Mouse (Mus musculus): ENCODE results near the gene Kif26a.

DNA sequence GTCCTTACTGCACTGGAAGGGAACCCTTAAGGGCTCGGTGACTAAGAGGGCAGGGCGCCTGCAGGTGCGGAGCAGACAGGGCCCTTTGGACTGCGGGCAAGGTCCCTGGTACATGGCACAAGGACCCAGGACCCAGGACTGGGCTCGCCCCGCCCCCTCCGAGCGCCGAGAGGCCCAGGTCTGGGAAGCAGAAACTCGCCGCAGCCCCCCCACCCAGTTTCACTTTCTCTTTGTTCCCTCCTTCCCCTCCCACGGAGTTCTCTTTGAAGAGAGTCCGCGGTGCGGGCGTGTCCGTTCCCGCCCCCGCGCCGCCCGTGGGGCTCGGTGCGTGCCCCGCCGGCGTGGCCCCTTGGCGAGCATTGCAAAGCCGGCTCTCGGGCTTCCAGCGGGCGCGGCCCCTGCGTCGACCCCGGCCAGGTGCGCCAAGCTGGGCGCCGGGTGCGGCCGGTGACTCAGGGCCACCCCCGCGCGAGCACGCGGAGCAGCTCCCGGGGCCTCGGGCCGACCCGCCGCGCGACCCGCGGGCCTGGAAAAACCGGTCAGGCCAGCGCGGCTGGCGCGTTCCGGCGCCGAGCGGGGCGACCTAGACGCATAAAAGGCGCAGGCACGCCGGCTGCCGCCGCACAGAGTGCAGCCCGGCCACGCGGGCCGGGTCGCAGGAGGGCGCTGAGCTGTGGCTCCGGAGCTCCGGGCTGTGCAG, 15.7 kb upstream of the Kif26a start:
- no peak for TF ChIP-seq POLR2A (IDR thresholded peaks at IDR 0.05; ENCODE audit: insufficient read length, low read depth)
- no peak for TF ChIP-seq MAX (IDR thresholded peaks at IDR 0.05; ENCODE audit: low read depth)
- no peak for TF ChIP-seq E2F4 (IDR thresholded peaks at IDR 0.05; ENCODE audit: insufficient read depth)
- TF ChIP-seq POLR2AphosphoS2 (IDR thresholded peaks at IDR 0.05; ENCODE audit: insufficient read length, low read depth): no peak
- no peak for TF ChIP-seq TCF12 (IDR thresholded peaks at IDR 0.05; ENCODE audit: insufficient read depth, poor library complexity, severe bottlenecking)
- no peak for TF ChIP-seq SRF (IDR thresholded peaks at IDR 0.05; ENCODE audit: control insufficient read depth, insufficient read length, low read depth)
- no peak for TF ChIP-seq MYOG (IDR thresholded peaks at IDR 0.05; ENCODE audit: control insufficient read depth in 1 of 3, insufficient read depth in 1 of 3, insufficient read length in 2 of 3, low read depth in 2 of 3)
- TF ChIP-seq MYOD1 (IDR thresholded peaks at IDR 0.05; ENCODE audit: control insufficient read depth in 1 of 3, insufficient read length in 2 of 3, low read depth in 2 of 3): peak in 1 of 3 experiments; percentile 20
- TF ChIP-seq USF1 (IDR thresholded peaks at IDR 0.05; ENCODE audit: low read depth): no peak
- no peak for TF ChIP-seq REST (IDR thresholded peaks at IDR 0.05; ENCODE audit: insufficient read depth, insufficient read length)

Measured in myocyte (in vitro differentiated cells).